Mouse (Mus musculus): ENCODE data around the gene Nepro. TPM values are rescaled to one million over a fixed set of nuclear protein-coding genes. Genes with fewer than 3 reads are reported as not detected.

Nepro gene
- polyA plus RNA-seq, 1 experiment from 2014 or later: 8.6 TPM

DNA sequence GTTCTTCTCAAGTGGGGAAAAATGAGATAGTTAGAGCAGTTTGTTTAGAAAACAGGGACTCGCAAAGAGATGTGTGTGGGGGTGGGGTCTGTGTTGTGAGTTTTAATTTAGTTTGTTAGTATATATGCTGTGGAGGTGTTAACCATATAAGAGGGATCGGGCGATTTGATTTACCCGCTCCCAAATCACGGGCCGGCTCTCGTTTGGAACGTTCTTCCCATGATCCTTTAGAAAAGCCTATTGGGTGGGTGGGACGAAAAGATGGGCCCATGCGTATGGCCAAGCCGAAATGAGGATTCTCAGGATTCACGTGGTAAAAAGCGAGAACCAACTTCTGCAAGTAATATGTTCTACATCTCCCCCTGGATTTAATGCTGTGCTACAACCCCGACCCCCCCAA, 746 bp downstream of the Nepro start:
- peaks cover 12% of the 10 kb centered on the region for H3K36me3 ChIP-seq (ENCODE audit: insufficient read depth, low read length)
- H3K4me2 ChIP-seq (replicated peaks; ENCODE audit: low read depth, low read length): peak overlapping the region; percentile 88
- under 1% methylated on average over 14 of the region's 14 CpGs for WGBS
- peak overlapping the region; percentile 86 for H3K9ac ChIP-seq (replicated peaks; ENCODE audit: low read length)
- no peaks in the 10 kb centered on the region for H3K9me3 ChIP-seq (ENCODE audit: low read length)
- peaks cover 27% of the 10 kb centered on the region for H3K4me1 ChIP-seq (ENCODE audit: insufficient read depth, low read length)
- H3K27me3 ChIP-seq (ENCODE audit: insufficient read depth, low read length): no peaks in the 10 kb centered on the region
- peak; percentile 18; the same call in 1 of the 2 replicates for ATAC-seq (ENCODE audit: low FRiP score, low TSS enrichment)
- H3K27ac ChIP-seq (ENCODE audit: low read length): peak overlapping the region; percentile 95
- peak overlapping the region; percentile 66 for H3K4me3 ChIP-seq (ENCODE audit: low read length)

DNA sequence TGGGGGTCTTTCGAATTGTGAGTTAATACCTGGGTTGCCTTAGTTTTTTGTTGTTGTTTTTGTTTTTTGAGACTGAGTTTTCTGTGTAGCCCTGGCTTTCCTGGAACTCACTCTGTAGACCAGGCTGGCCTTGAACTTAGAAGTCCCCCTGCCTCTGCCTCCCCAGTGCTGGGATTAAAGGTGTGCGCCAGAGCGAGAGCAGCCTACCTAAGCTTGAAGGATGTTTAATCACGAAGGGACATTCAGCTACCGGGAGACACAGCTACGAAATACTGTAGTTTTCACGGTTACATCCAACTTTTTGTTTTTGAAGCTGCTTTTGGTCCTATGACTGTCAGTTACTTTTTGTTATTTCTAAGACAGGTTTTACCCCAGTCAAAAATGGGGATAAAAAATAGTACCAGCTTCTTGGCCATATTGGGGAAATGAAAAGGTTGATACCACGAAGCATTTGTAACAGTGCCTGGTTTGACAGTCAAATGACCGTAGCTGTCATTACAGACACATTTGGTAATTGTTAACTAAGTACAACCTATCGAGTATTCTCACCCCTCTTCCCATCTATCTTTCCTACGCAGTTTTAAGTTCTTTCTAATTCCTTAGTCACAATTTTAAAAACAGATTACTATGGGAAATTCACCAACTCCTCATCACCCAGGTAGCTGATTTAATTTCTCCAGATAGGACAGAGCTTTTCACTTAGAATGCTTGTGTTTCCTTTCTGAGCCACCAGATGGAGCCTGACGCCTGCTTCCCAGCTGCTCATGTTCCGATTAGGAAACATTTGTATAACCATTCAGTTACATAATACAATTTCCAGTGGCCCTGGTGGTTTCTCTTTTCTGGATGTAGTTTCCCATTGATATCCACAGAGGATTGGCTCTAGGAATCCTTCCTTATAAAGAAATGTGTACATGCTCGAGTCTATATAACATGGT, 1.5 kb downstream of the Nepro start:
- H3K27me3 ChIP-seq (ENCODE audit: insufficient read depth, low read length): no peaks in the 10 kb centered on the region
- H3K27ac ChIP-seq (ENCODE audit: low read length): peak overlapping the region; percentile 95
- ATAC-seq (ENCODE audit: low FRiP score, low TSS enrichment): no peak
- H3K4me2 ChIP-seq (replicated peaks; ENCODE audit: low read depth, low read length): peak overlapping the region; percentile 88
- peak overlapping the region; percentile 86 for H3K9ac ChIP-seq (replicated peaks; ENCODE audit: low read length)
- peak overlapping the region; percentile 66 for H3K4me3 ChIP-seq (ENCODE audit: low read length)
- peaks cover 27% of the 10 kb centered on the region for H3K4me1 ChIP-seq (ENCODE audit: insufficient read depth, low read length)
- H3K36me3 ChIP-seq (ENCODE audit: insufficient read depth, low read length): peaks cover 7% of the 10 kb centered on the region
- 44% methylated on average over 14 of the region's 14 CpGs for WGBS
- H3K9me3 ChIP-seq (ENCODE audit: low read length): no peaks in the 10 kb centered on the region

DNA sequence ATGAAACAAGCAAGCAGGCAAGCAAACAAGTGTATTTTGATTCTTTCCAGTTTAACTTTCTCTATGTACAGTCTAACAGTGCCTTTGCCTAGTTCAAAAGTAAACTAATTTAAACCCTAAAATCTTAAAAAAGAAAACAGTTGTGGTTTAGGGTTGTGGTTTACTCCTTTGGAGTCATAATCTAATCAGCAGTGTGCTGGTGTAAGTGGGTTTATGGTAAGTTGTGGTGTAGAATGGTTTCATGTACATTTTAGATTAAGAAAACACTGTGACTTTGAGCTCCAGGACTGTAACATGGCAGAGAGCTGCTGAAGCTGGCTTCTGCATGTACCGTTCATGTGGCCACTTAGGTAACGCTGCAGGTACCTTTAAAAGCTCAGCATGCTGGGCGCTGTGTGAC, 3.4 kb downstream of the Nepro start:
- Histone ChIP-seq H3K9ac (replicated peaks; ENCODE audit: low read length) (no peak overlapping the region), H3K27ac (ENCODE audit: low read length) (no peak overlapping the region), H3K9me3 (ENCODE audit: low read length) (no peaks in the 10 kb centered on the region), H3K4me1 (ENCODE audit: insufficient read depth, low read length) (peaks cover 26% of the 10 kb centered on the region), H3K4me3 (ENCODE audit: low read length) (no peak overlapping the region), H3K27me3 (ENCODE audit: insufficient read depth, low read length) (no peaks in the 10 kb centered on the region), H3K4me2 (replicated peaks; ENCODE audit: low read depth, low read length) (no peak overlapping the region), H3K36me3 (ENCODE audit: insufficient read depth, low read length) (peaks cover 20% of the 10 kb centered on the region)
- no peak for ATAC-seq (ENCODE audit: low FRiP score, low TSS enrichment)
- 99% methylated on average over 3 of the region's 3 CpGs for WGBS

DNA sequence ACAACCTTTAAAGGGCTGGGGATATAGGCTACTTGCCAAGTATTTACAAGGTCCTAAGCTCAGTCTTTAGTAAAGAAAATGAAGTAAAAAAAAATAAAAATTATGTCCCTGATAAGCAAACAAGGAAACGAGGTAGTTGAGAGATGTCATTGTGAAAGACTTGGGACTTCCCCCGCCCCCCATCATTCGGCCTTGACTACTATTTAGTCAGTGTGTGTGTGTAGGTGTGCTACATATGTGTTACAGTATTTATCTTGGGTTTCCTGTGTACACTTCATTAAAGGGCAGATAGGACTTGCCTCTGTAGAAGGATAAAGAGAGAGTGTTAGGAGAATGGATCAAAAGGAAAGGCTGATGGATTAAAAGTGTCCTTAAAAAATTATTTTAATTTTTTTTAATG, 10.0 kb downstream of the Nepro start:
- Histone ChIP-seq H3K27ac (ENCODE audit: low read length) (no peak overlapping the region), H3K4me2 (replicated peaks; ENCODE audit: low read depth, low read length) (no peak overlapping the region), H3K4me1 (ENCODE audit: insufficient read depth, low read length) (no peaks in the 10 kb centered on the region), H3K27me3 (ENCODE audit: insufficient read depth, low read length) (no peaks in the 10 kb centered on the region), H3K9me3 (ENCODE audit: low read length) (no peaks in the 10 kb centered on the region), H3K9ac (replicated peaks; ENCODE audit: low read length) (no peak overlapping the region), H3K4me3 (ENCODE audit: low read length) (no peak overlapping the region), H3K36me3 (ENCODE audit: insufficient read depth, low read length) (peaks cover 71% of the 10 kb centered on the region)
- no peak for ATAC-seq (ENCODE audit: low FRiP score, low TSS enrichment)
- 83% methylated on average over 3 of the region's 3 CpGs for WGBS

DNA sequence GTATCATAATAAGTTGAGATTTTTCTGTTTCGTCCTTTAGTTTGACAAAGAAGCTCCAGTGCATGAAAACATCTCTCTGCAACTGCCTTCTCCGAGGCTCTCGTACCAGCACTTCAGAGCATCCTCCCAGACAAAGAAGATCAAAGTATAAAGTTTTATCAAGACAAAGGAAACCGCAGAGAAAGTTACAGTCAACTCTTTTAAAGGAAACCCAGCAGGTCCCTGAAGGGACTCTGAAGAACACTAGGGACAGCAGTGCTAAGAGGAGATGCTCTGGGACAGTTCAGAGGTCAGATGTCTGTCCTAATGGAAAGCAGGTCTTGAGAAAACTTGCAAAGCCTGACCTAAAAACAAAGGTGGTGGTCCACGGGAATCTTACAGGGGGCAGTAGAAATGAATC, 11.6 kb downstream of the Nepro start:
- peaks cover 73% of the 10 kb centered on the region for H3K36me3 ChIP-seq (ENCODE audit: insufficient read depth, low read length)
- no peak for ATAC-seq (ENCODE audit: low FRiP score, low TSS enrichment)
- H3K9ac ChIP-seq (replicated peaks; ENCODE audit: low read length): no peak overlapping the region
- H3K27ac ChIP-seq (ENCODE audit: low read length): no peak overlapping the region
- no peaks in the 10 kb centered on the region for H3K4me1 ChIP-seq (ENCODE audit: insufficient read depth, low read length)
- no peaks in the 10 kb centered on the region for H3K27me3 ChIP-seq (ENCODE audit: insufficient read depth, low read length)
- H3K9me3 ChIP-seq (ENCODE audit: low read length): no peaks in the 10 kb centered on the region
- WGBS: 91% methylated on average over 5 of the region's 5 CpGs
- H3K4me3 ChIP-seq (ENCODE audit: low read length): no peak overlapping the region
- no peak overlapping the region for H3K4me2 ChIP-seq (replicated peaks; ENCODE audit: low read depth, low read length)

DNA sequence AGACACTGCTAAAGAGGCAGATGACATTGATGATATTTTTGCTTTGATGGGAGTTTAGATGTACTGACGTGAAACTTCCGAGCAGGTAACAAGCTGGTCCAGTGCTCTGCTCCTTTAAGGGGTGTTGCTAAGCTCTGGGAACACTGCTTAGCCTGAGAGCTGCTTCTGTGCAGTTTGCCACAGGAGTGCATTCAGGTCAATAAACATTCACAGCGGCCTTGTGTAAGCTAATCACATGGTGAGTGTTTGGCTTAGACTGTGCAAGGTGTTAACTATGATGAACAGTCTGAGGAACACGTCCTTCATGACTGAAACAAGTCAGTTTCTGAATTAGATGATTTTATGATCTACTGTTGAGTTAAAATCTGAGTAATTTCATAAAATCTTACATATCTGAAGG, 12.0 kb downstream of the Nepro start:
- Histone ChIP-seq H3K27me3 (ENCODE audit: insufficient read depth, low read length) (no peaks in the 10 kb centered on the region), H3K4me1 (ENCODE audit: insufficient read depth, low read length) (no peaks in the 10 kb centered on the region), H3K9ac (replicated peaks; ENCODE audit: low read length) (no peak overlapping the region), H3K9me3 (ENCODE audit: low read length) (no peaks in the 10 kb centered on the region), H3K27ac (ENCODE audit: low read length) (no peak overlapping the region), H3K4me3 (ENCODE audit: low read length) (no peak overlapping the region), H3K4me2 (replicated peaks; ENCODE audit: low read depth, low read length) (no peak overlapping the region), H3K36me3 (ENCODE audit: insufficient read depth, low read length) (peaks cover 73% of the 10 kb centered on the region)
- 80% methylated on average over 4 of the region's 4 CpGs for WGBS
- no peak for ATAC-seq (ENCODE audit: low FRiP score, low TSS enrichment)

DNA sequence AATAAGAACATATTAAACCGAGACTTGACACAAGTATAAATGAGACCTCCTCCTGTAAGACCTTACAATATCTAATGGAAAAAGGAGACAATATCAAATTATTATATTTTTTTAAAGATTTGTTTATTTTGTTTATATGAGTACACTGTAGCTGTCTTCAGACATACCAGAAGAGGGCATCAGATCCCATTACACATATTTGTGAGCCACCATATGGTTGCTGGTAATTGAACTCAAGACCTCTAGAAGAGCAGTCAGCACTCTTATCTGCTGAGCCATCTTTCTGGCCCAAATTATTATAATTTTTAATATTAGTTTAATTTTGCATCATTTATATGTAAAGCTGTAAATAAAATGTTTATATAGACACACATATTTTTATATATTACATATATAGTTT, 18.7 kb downstream of the Nepro start:
- Histone ChIP-seq H3K27ac (ENCODE audit: low read length) (no peak overlapping the region), H3K4me3 (ENCODE audit: low read length) (no peak overlapping the region), H3K4me2 (replicated peaks; ENCODE audit: low read depth, low read length) (no peak overlapping the region), H3K9ac (replicated peaks; ENCODE audit: low read length) (no peak overlapping the region), H3K27me3 (ENCODE audit: insufficient read depth, low read length) (no peaks in the 10 kb centered on the region), H3K4me1 (ENCODE audit: insufficient read depth, low read length) (peaks cover 17% of the 10 kb centered on the region), H3K36me3 (ENCODE audit: insufficient read depth, low read length) (peaks cover 26% of the 10 kb centered on the region), H3K9me3 (ENCODE audit: low read length) (no peaks in the 10 kb centered on the region)
- 95% methylated on average over 1 of the region's 1 CpGs for WGBS
- ATAC-seq (ENCODE audit: low FRiP score, low TSS enrichment): no peak

DNA sequence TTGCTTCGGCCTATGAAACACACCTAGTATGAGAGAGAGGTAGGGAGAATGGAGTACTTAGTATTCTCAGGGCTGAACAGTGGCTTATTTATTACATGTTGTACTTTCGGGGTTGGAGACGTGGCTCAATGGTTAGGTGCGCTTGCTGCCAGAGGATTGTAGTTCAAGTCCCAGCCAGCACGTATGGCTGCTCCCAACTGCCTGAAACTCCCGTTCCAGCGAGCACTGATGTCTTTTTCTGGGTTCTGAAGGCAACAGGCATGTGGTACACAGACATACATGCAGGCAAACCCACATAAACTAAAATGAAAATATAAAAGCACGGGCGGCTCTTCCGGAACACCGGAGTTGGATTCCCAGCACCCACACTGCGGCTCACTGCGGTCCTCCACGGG, 21.4 kb downstream of the Nepro start:
- Histone ChIP-seq H3K4me2 (replicated peaks; ENCODE audit: low read depth, low read length) (peak overlapping the region; percentile 89), H3K27me3 (ENCODE audit: insufficient read depth, low read length) (no peaks in the 10 kb centered on the region), H3K27ac (ENCODE audit: low read length) (peak overlapping the region; percentile 97), H3K36me3 (ENCODE audit: insufficient read depth, low read length) (peaks cover 10% of the 10 kb centered on the region), H3K9ac (replicated peaks; ENCODE audit: low read length) (peak overlapping the region; percentile 84), H3K9me3 (ENCODE audit: low read length) (no peaks in the 10 kb centered on the region), H3K4me3 (ENCODE audit: low read length) (peak overlapping the region; percentile 82), H3K4me1 (ENCODE audit: insufficient read depth, low read length) (peaks cover 17% of the 10 kb centered on the region)
- no peak; the same call in 1 of the 2 replicates for ATAC-seq (ENCODE audit: low FRiP score, low TSS enrichment)
- WGBS: 6% methylated on average over 14 of the region's 14 CpGs

DNA sequence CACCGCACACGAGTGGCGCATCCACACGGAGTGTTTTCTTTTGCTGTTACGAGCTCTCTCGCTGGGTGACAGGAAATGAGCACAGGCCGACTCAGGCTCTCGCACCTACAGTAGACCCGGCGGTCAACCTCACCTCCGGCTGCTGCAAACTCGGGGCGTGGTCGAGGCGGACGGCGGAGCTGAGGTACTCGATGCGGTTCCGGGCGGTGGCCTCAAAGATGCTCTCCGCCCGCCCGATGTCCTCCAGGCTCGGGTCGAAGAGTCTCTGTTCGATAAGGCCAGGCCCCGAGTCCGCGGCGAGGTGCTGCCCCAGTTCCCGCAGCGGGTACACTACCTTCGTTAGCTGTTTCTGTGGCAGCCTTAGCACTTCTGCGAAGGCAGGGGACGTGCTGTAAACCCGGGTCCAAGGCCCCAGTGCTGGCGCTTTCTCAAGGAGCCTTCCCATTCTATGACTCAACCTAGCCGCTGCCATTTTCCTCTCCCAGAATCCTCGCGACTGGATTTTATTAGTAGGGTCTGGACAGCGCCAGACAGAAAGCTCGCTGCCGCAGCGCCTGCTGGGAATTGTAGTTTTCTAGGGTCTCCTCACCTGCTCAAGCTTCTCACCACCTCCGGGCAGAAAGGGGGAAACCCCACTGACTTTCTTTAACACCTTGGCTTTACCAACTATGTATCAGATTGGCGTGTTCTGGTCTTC, 21.9 kb downstream of the Nepro start, which contains the start of gene Gtpbp8:
TSS of gene Gtpbp8 (minus strand) at position 498 of the 697 bp plus-strand sequence.
- under 1% methylated on average over 47 of the region's 47 CpGs for WGBS
- ATAC-seq (ENCODE audit: low FRiP score, low TSS enrichment): peak; percentile 97
- no peaks in the 10 kb centered on the region for H3K27me3 ChIP-seq (ENCODE audit: insufficient read depth, low read length)

More for the DNA sequence above, 21.9 kb downstream of the Nepro start, which contains the start of gene Gtpbp8:
- Histone ChIP-seq H3K4me1 (ENCODE audit: insufficient read depth, low read length) (peaks cover 17% of the 10 kb centered on the region), H3K27ac (ENCODE audit: low read length) (peak within 1 kb of the TSS; percentile 97), H3K36me3 (ENCODE audit: insufficient read depth, low read length) (peaks cover 10% of the 10 kb centered on the region), H3K4me3 (ENCODE audit: low read length) (peak within 1 kb of the TSS; percentile 82), H3K4me2 (replicated peaks; ENCODE audit: low read depth, low read length) (peak within 1 kb of the TSS; percentile 89), H3K9me3 (ENCODE audit: low read length) (no peaks in the 10 kb centered on the region), H3K9ac (replicated peaks; ENCODE audit: low read length) (peak within 1 kb of the TSS; percentile 84)
